Mouse (Mus musculus) lung, embryonic 15.5 days (tissue): ENCODE measurements at regions not wholly inside any gene's neighbourhood (a gene's known extent, or its start where the extent isn't known, plus 50 kb on each side); places are given as distances from the start of the nearest gene placed in this dataset.

Source experiments
- ATAC-seq: fragments of 200-750 bp; cut with Nextera tagmentation; 2 replicates; pipeline ENCODE4 v1.8.0; 2017; ENCODE audit warnings: moderate number of reproducible peaks, borderline replicate concordance; ENCODE audit not compliant: low FRiP score, low TSS enrichment; ENCODE audit errors: extremely low read depth
- H3K27ac ChIP-seq: fragments of 300-500 bp; sonication (generic); 2 replicates; pipeline ENCODE4 v1.5.1; 2015; ENCODE audit warnings: moderate library complexity, mild to moderate bottlenecking, inconsistent platforms
- H3K27me3 ChIP-seq: fragments of 300-500 bp; sonication (generic); 2 replicates; pipeline ENCODE4 v1.6.1; 2015; ENCODE audit warnings: inconsistent platforms
- H3K36me3 ChIP-seq: fragments of 300-500 bp; sonication (generic); 2 replicates; pipeline ENCODE4 v1.6.1; 2015; ENCODE audit warnings: inconsistent platforms
- H3K4me1 ChIP-seq: fragments of 300-500 bp; sonication (generic); 2 replicates; pipeline ENCODE4 v1.6.1; 2015; ENCODE audit warnings: inconsistent platforms
- H3K4me2 ChIP-seq: fragments of 300-500 bp; sonication (generic); 2 replicates; pipeline ENCODE4 v1.6.1; 2015; ENCODE audit warnings: inconsistent platforms, mild to moderate bottlenecking, moderate library complexity
- H3K4me3 ChIP-seq: fragments of 300-500 bp; sonication (generic); 2 replicates; pipeline ENCODE4 v1.5.1; 2015; ENCODE audit warnings: mild to moderate bottlenecking, inconsistent platforms
- H3K9ac ChIP-seq: fragments of 300-500 bp; sonication (generic); 2 replicates; pipeline ENCODE4 v1.6.1; 2015; ENCODE audit warnings: inconsistent platforms
- H3K9me3 ChIP-seq: fragments of 300-500 bp; sonication (generic); 2 replicates; pipeline ENCODE4 v1.6.1; 2016; ENCODE audit warnings: inconsistent platforms
- WGBS: fragments of 180-500 bp; shearing (Covaris S2); methylation state at CpG from one replicate; pipeline ENCODE4 v1.1.7; 2015; 5-methylcytosine and 5-hydroxymethylcytosine counted together

DNA sequence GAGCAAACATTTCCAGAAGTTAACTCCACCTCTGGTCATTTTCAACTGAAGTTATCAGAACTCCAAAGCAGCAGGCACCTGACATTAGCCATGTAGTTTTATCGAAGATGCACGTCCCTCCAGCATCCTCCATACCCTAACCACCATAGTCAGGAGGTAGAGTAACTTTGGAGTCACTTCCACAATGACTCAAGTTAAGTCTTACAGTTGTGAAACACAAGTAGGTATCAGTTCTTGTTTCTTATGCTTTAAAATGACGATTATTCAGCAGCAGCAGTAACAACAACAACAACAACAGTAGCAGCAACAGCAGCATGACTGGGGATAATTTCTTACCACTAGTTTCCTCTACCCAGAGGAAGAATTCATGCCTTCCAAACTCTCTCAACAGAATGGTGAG, 51.3 kb upstream of the Tank start:
- no peak for ATAC-seq
- no peak overlapping the region for H3K27ac ChIP-seq
- H3K4me1 ChIP-seq, result no peaks in the 10 kb centered on the region
- no peak overlapping the region for H3K4me3 ChIP-seq
- no peak overlapping the region for H3K4me2 ChIP-seq
- no peaks in the 10 kb centered on the region for H3K9me3 ChIP-seq
- no peaks in the 10 kb centered on the region for H3K36me3 ChIP-seq
- H3K9ac ChIP-seq, result no peak overlapping the region
- WGBS, result 90% methylated on average over 3 of the region's 3 CpGs
- H3K27me3 ChIP-seq, result no peaks in the 10 kb centered on the region

DNA sequence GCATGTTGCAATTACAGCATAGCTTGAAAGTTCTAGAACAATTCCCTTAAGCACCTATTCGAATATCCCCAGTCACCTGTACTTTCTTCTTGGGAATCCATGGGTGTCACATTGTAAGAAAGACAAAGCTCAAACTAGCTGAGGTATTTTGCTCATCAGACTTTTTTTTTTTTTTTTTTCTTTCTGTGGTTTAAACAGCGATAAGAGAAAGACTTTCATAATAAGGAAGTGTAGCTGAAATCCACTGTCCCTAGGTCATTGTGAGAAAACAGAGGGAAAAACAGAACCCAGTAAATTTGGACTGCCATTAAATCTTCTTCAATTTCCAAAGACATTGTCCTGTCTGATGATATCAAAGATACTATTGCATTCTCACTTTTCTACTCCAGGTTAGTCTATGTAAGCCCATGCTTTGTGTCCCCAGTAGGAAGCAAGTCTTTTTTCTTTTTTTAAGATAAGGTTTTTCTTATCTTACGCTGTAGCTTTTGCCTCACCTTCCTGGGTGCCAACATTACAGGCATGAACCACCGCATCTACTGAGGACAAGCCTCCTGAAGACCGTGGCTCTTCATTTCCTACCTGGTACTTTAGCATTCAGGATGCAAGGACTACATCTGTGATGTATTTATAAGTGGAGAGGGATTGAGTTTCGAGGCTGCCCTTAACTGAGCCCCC, 54.2 kb upstream of the Tank start:
- Histone ChIP-seq H3K4me2 (no peak overlapping the region), H3K27me3 (no peaks in the 10 kb centered on the region), H3K9ac (no peak overlapping the region), H3K4me3 (no peak overlapping the region), H3K4me1 (no peaks in the 10 kb centered on the region), H3K36me3 (no peaks in the 10 kb centered on the region), H3K27ac (no peak overlapping the region), H3K9me3 (no peaks in the 10 kb centered on the region)
- 73% methylated on average over 6 of the region's 6 CpGs for WGBS
- ATAC-seq, result no peak

DNA sequence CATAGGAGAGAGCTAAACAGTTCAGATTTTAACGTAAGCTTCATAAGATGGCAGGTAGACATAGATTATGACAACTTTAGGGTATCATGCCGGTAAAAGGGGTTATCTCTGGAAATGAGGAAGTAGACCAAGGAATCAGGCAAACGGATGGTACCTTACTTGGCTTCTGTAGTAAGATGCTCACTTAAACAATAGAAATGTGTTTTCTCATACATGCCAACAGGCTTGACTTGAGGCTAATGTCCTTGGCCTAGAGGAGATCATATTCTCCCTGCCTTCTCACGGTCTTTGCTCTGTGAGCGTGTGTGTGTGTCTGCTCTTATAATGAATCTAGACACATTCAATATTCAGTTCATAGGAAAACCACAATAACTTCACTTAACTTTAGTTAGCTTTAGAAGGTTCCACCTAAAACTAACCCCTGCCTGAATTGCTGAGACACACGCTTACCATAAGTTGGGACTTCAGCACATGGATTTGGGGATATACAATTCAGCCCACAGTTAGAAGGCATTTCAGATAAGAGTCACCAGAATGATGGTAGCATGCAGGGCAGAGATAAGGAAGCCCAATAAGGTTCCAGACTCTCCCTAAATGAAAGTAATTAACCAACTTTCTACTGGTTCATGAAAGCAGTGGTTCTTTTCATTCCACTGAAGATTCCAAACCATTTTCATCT, 63.8 kb upstream of the Tank start:
- Histone ChIP-seq H3K36me3 (no peaks in the 10 kb centered on the region), H3K27ac (no peak overlapping the region), H3K4me2 (no peak overlapping the region), H3K9ac (no peak overlapping the region), H3K27me3 (no peaks in the 10 kb centered on the region), H3K4me1 (no peaks in the 10 kb centered on the region), H3K4me3 (no peak overlapping the region), H3K9me3 (no peaks in the 10 kb centered on the region)
- no peak for ATAC-seq
- 87% methylated on average over 6 of the region's 6 CpGs for WGBS

DNA sequence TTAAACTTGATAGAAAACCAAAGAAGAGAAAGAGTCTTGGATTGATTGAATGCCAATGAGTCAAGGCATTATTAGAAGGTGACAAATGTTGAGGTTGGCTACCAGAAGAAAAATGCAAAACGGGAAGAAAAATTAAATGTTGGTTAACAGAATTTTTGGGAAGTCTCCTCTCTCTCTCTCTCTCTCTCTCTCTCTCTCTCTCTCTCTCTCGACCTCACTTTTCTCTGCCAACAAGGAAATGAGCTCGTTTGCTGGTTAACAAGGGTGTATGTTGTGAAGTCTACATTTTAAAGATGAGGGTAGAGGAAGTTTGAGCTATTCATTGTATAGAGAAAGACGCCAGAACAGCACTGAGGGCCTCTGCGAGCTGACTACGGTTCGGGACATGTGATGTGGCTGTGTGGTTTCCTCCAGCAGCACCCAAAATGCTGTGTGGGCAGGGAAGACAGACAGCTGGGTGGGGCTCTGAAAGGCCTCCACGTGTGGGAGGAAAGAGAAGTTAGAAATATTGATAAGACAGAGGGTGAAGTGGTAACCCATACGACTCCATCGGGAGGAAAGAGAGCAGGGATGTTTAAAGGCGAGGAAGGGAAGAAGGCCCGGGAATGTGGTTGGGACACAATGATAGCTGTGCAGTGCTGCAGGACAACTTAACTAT, 64.5 kb upstream of the Tank start:
- Histone ChIP-seq H3K27ac (no peak overlapping the region), H3K4me2 (no peak overlapping the region), H3K36me3 (no peaks in the 10 kb centered on the region), H3K9ac (no peak overlapping the region), H3K4me3 (no peak overlapping the region), H3K27me3 (no peaks in the 10 kb centered on the region), H3K9me3 (no peaks in the 10 kb centered on the region), H3K4me1 (no peaks in the 10 kb centered on the region)
- no peak for ATAC-seq
- 67% methylated on average over 12 of the region's 12 CpGs for WGBS

DNA sequence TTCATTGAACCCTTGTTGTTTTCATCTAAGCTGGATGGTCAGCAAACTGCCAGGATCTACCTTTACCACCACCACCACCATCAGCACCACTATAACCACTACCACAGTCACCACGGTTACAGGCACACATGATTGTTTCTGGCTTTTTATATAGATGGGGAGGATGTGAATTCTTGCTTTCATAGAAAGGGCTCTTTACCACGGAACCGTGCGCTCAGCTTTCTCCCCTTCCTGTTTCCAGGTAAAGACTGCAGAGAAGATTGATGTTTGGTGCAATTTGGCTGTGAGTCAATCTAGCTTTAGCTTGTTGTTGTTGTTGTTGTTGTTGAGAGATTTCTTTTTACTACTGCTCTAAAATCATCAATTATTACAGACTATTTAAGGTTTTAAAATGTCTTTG, 74.8 kb upstream of the Tank start:
- Histone ChIP-seq H3K36me3 (no peaks in the 10 kb centered on the region), H3K27ac (no peak overlapping the region), H3K4me3 (no peak overlapping the region), H3K9me3 (no peaks in the 10 kb centered on the region), H3K27me3 (no peaks in the 10 kb centered on the region), H3K4me2 (no peak overlapping the region), H3K9ac (no peak overlapping the region), H3K4me1 (no peaks in the 10 kb centered on the region)
- 87% methylated on average over 4 of the region's 4 CpGs for WGBS
- ATAC-seq, result no peak

- Histone ChIP-seq H3K27me3 (no peaks in the 10 kb centered on the region), H3K27ac (no peak overlapping the region), H3K4me1 (no peaks in the 10 kb centered on the region), H3K4me2 (no peak overlapping the region), H3K36me3 (no peaks in the 10 kb centered on the region), H3K9ac (no peak overlapping the region), H3K9me3 (no peaks in the 10 kb centered on the region), H3K4me3 (no peak overlapping the region)
- 83% methylated on average over 5 of the region's 5 CpGs for WGBS
- no peak for ATAC-seq
Observed at GRCm38 (mm10) chr2:61501922-61502321, 76.5 kb upstream of the Tank start.

- no peak overlapping the region for H3K4me2 ChIP-seq
- no peak for ATAC-seq
- no peaks in the 10 kb centered on the region for H3K9me3 ChIP-seq
- no peak overlapping the region for H3K4me3 ChIP-seq
- 67% methylated on average over 1 of the region's 1 CpGs for WGBS
- H3K27ac ChIP-seq, result no peak overlapping the region
- H3K9ac ChIP-seq, result no peak overlapping the region
- H3K4me1 ChIP-seq, result peaks cover under 1% of the 10 kb centered on the region; the same call in 1 of the 2 replicates
- H3K27me3 ChIP-seq, result no peaks in the 10 kb centered on the region
- no peaks in the 10 kb centered on the region for H3K36me3 ChIP-seq
Observed at GRCm38 (mm10) chr2:61499266-61499665, 79.1 kb upstream of the Tank start.

GRCm38 (mm10) chr2:61497930-61498329, 80.5 kb upstream of the Tank start:
- H3K4me1 ChIP-seq, result peaks cover 3% of the 10 kb centered on the region; the same call in 1 of the 2 replicates
- ATAC-seq, result no peak
- H3K27me3 ChIP-seq, result no peaks in the 10 kb centered on the region
- H3K4me2 ChIP-seq, result no peak overlapping the region
- 55% methylated on average over 5 of the region's 5 CpGs for WGBS
- no peak overlapping the region for H3K4me3 ChIP-seq
- no peak overlapping the region for H3K9ac ChIP-seq
- no peaks in the 10 kb centered on the region for H3K9me3 ChIP-seq
- no peak overlapping the region for H3K27ac ChIP-seq
- no peaks in the 10 kb centered on the region for H3K36me3 ChIP-seq

- Histone ChIP-seq H3K9ac (no peak overlapping the region), H3K4me3 (no peak overlapping the region), H3K9me3 (no peaks in the 10 kb centered on the region), H3K27ac (no peak overlapping the region), H3K36me3 (no peaks in the 10 kb centered on the region), H3K4me1 (peaks cover 3% of the 10 kb centered on the region; the same call in 1 of the 2 replicates), H3K27me3 (no peaks in the 10 kb centered on the region), H3K4me2 (no peak overlapping the region)
- 84% methylated on average over 2 of the region's 2 CpGs for WGBS
- no peak for ATAC-seq
Observed at GRCm38 (mm10) chr2:61496968-61497367, 81.4 kb upstream of the Tank start.

DNA sequence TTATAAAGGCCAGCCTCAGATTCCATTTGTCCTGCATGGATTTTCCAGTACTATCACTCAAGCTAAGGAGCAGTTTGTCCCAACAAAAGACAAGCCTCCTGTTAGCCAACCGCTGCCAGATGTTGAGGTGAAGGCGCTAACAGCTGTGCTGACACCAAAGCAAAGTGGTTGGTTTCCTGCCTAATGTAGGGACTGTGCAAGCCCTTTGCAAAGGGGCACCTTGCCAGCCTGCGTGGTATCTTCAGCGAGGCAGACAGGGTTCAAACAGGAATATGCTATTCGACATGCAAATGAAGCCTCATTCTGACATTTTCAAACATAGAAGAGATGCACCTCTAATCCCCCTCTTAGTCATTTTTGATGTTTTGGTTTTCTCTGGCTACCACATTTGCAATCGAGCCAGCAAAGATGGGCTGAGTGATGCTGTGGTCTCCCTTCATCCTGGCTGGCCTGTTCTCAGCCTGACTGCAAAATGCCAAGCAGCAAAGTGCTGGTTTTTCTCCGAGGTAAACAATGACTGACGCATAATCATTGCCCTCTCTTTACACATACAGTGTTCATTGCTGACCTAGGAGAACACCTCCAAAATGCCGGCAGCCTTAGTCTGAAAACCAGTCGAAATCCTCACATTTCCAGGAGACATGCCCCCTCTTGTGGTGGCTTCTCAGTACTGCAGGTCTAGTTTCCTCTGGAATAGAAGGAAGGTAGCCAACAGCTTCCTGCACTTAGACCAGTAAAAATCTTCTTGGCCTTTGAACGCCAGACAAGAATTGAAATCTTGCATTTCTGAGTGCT, 84.3 kb upstream of the Tank start:
- Histone ChIP-seq H3K4me3 (no peak overlapping the region), H3K4me2 (peak overlapping the region; percentile 44), H3K27me3 (no peaks in the 10 kb centered on the region), H3K27ac (no peak overlapping the region), H3K9ac (no peak overlapping the region), H3K9me3 (no peaks in the 10 kb centered on the region), H3K4me1 (peaks cover 3% of the 10 kb centered on the region; the same call in 1 of the 2 replicates), H3K36me3 (no peaks in the 10 kb centered on the region)
- ATAC-seq, result peak; percentile 23; the same call in 1 of the 2 replicates
- 40% methylated on average over 11 of the region's 11 CpGs for WGBS

- Histone ChIP-seq H3K27ac (no peak overlapping the region), H3K4me1 (peaks cover 3% of the 10 kb centered on the region; the same call in 1 of the 2 replicates), H3K4me2 (no peak overlapping the region), H3K9me3 (no peaks in the 10 kb centered on the region), H3K27me3 (no peaks in the 10 kb centered on the region), H3K36me3 (no peaks in the 10 kb centered on the region), H3K9ac (no peak overlapping the region), H3K4me3 (no peak overlapping the region)
- WGBS, result 48% methylated on average over 6 of the region's 6 CpGs
- ATAC-seq, result no peak
Observed at GRCm38 (mm10) chr2:61492043-61492743, 86.2 kb upstream of the Tank start.
